Mouse (Mus musculus): ENCODE results near the gene Ccdc51.

- TF ChIP-seq POLR2A (IDR thresholded peaks at IDR 0.05; ENCODE audit: insufficient read depth, low read length) (no peak), CTCF (IDR thresholded peaks at IDR 0.05; ENCODE audit: low read depth, low read length) (no peak)
These were observed 42.1 kb upstream of the Ccdc51 start for GRCm38 (mm10) chr9:109040216-109040615.

Measured in ES-Bruce4 (cell line).